Mouse (Mus musculus) neural tube, embryonic 14.5 days (tissue): Measurements from ENCODE around the gene Agxt. TPM values are rescaled to one million over a fixed set of nuclear protein-coding genes. Genes with fewer than 3 reads are reported as not detected.

Experiments used
- ATAC-seq: fragments of 200-750 bp; cut with Nextera tagmentation; 2 replicates; pipeline ENCODE4 v1.8.0; 2017; ENCODE audit warnings: low read depth, mild to moderate bottlenecking, moderate TSS enrichment, moderate library complexity
- H3K27ac ChIP-seq: fragments of 300-500 bp; sonication (generic); 2 replicates; pipeline ENCODE4 v1.5.1; 2014; ENCODE audit warnings: low read depth, mild to moderate bottlenecking, control low read depth, low read length, moderate library complexity, mixed read lengths
- H3K27me3 ChIP-seq: fragments of 300-500 bp; sonication (generic); 2 replicates; pipeline ENCODE4 v1.6.1; 2014; ENCODE audit warnings: low read length; ENCODE audit not compliant: control insufficient read depth, insufficient read depth
- H3K36me3 ChIP-seq: fragments of 300-500 bp; sonication (generic); 2 replicates; pipeline ENCODE4 v1.6.1; 2014; ENCODE audit warnings: low read length, mixed read lengths; ENCODE audit not compliant: control insufficient read depth, insufficient read depth
- H3K4me1 ChIP-seq: fragments of 300-500 bp; sonication (generic); 2 replicates; pipeline ENCODE4 v1.6.1; 2014; ENCODE audit warnings: low read length; ENCODE audit not compliant: control insufficient read depth, insufficient read depth
- H3K4me2 ChIP-seq: fragments of 300-500 bp; sonication (generic); 2 replicates; pipeline ENCODE4 v1.6.1; 2014; ENCODE audit warnings: mild to moderate bottlenecking, low read depth, low read length, control low read depth
- H3K4me3 ChIP-seq: fragments of 300-500 bp; sonication (generic); 2 replicates; pipeline ENCODE4 v1.5.1; 2014; ENCODE audit warnings: low read depth, low read length, control low read depth, mixed read lengths
- H3K9ac ChIP-seq: fragments of 300-500 bp; sonication (generic); replicated peaks from 2 replicates; pipeline ENCODE4 v1.6.1; 2014; ENCODE audit warnings: low read depth, mild to moderate bottlenecking, control low read depth, low read length, mixed read lengths
- H3K9me3 ChIP-seq: fragments of 300-500 bp; sonication (generic); 2 replicates; pipeline ENCODE4 v1.6.1; 2016; ENCODE audit warnings: low read length; ENCODE audit not compliant: control insufficient read depth
- WGBS: fragments of 180-500 bp; shearing (Covaris S2); extraction: QIAGEN DNeasy Blood & Tissue Kit; methylation state at CpG from one replicate; pipeline ENCODE4 v1.1.7; 2014; 5-methylcytosine and 5-hydroxymethylcytosine counted together
- polyA plus RNA-seq: library from polyadenylated mRNA; unstranded; fragments of >200 nt; fragmentation: Nextera tagmentation; extraction: Ambion mirVana; gene quantifications from 2 replicates; pipeline ENCODE4 v1.2.1, GENCODE M21; 2014

Gene Agxt
- polyA plus RNA-seq, 1 experiment from 2014 or later: not detected

DNA sequence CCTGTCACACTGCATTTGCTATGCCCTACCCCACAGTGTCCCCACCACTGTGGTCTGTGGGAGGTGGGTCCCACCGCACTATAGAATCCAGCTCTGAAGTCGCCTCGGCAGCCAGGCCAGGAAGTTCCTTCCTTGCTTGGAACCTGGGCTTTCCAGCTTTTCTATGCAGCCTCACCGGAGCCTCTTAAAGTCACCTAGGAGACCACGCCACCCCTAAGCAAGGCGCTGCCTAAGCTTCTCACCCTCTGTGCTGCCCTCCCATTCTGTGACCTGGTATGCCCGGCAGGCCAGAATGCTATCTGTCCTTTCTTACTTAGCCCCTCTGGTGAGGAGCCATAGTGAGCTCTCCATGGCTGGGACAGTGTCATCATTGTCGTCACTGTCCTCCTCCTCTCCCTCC is 26.3 kb downstream of the Agxt start:
- Histone ChIP-seq H3K27ac (no peak overlapping the region), H3K9me3 (no peaks in the 10 kb centered on the region), H3K27me3 (no peaks in the 10 kb centered on the region), H3K36me3 (no peaks in the 10 kb centered on the region), H3K4me2 (no peak overlapping the region), H3K4me1 (no peaks in the 10 kb centered on the region), H3K9ac (no peak overlapping the region), H3K4me3 (no peak overlapping the region)
- WGBS: 79% methylated on average over 8 of the region's 8 CpGs
- ATAC-seq: no peak

DNA sequence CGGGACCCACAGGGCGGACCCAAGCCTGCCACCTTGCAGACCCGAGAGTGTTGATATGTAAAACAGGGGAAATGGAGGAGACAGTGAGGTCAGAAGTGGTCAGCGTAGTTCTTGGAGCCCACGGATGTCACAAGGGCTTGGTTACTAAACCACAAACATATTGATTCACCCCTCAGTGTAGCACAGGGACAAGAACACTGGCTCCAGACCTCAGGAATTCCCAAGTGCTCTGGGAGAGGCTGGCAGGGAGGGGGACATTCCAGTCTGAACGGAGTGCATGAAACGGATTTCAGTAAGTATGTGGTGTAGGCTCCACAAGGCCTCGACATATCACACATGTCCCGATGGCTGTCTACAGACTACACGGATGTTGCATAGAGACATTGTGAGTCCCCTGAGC is 26.9 kb downstream of the Agxt start:
- Histone ChIP-seq H3K4me2 (no peak overlapping the region), H3K27me3 (no peaks in the 10 kb centered on the region), H3K9me3 (no peaks in the 10 kb centered on the region), H3K36me3 (no peaks in the 10 kb centered on the region), H3K4me1 (no peaks in the 10 kb centered on the region), H3K27ac (no peak overlapping the region), H3K4me3 (no peak overlapping the region), H3K9ac (no peak overlapping the region)
- WGBS: 87% methylated on average over 10 of the region's 10 CpGs
- no peak for ATAC-seq

DNA sequence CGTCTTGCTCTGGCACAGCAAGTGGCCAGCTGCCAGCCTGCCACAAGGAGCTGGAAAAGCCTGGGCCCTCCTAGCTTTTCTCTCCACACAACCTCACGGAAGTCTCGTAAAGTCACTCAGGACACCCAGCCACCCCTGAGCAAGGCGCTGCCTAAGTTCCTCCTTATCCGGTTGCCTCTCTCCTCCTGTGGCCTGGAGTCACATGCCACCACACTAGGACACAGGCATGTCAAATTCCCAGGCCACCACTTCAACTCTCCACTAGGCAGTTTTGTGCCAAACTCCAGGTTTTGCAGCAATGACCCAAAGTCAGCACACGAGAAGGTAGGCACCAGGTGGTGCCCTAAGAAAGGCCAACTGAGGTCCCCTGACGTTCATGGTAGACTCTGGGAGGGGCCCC is 27.5 kb downstream of the Agxt start:
- Histone ChIP-seq H3K4me2 (no peak overlapping the region), H3K27ac (no peak overlapping the region), H3K4me3 (no peak overlapping the region), H3K9ac (no peak overlapping the region), H3K36me3 (no peaks in the 10 kb centered on the region), H3K27me3 (no peaks in the 10 kb centered on the region), H3K9me3 (no peaks in the 10 kb centered on the region), H3K4me1 (no peaks in the 10 kb centered on the region)
- ATAC-seq: no peak
- WGBS: 84% methylated on average over 7 of the region's 7 CpGs

DNA sequence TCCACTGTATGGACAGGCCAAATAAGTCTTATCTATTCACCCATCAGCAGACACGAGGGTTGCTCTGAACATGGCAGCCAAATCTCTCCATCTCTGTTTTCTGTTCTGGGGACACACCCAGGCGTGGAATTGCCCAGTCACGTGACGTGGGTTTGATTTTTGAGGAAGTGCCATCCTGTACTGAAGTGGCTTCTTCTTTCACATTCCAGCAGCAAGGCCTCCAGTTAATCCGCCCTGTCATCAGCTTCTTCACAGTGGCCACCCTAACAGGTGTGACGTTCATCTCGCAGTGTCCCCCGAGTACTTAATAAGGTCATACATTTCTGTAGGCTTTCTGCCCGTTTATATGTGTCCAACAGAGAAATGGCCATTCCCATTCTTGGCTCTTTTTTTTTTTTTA is 30.4 kb downstream of the Agxt start:
- H3K4me3 ChIP-seq: no peak overlapping the region
- no peaks in the 10 kb centered on the region for H3K4me1 ChIP-seq
- no peak for ATAC-seq
- no peaks in the 10 kb centered on the region for H3K9me3 ChIP-seq
- no peaks in the 10 kb centered on the region for H3K36me3 ChIP-seq
- no peaks in the 10 kb centered on the region for H3K27me3 ChIP-seq
- H3K27ac ChIP-seq: no peak overlapping the region
- H3K9ac ChIP-seq: no peak overlapping the region
- no peak overlapping the region for H3K4me2 ChIP-seq
- WGBS: 86% methylated on average over 9 of the region's 9 CpGs

DNA sequence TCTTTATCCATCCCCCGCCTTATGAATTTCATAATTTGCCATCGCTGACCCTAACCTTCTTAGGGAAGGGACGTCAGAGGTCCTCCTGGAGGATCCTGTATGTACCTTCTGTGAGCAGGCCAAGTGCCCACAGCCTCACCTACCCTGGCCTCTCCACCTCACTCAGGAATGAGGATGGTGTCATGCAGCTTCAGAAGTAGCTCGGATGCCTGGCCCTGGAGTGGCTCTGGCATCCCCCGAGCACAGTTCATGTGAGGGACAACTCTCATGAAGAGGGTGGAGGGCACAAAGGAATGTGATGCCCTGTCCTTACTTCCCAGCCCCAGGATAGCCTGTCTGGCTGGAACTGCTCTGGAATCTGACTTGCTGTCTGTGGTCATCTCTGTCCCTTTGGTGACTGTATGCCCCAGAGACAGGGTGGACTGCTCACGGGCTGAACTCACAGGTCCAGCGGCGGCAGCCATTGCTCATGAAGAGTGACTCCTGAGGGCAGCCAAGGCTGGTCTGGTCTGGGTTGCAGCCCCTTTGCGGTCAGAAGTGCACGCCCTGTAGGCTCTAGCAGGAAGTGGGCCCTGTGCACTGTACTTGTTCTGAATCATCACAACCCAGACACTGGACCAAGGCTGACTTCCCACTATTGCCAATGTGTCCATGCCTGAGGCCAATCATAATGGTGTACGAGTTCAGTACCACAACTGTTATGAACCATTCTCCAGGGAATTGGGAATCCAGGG is 31.5 kb downstream of the Agxt start:
- H3K9me3 ChIP-seq: no peaks in the 10 kb centered on the region
- no peak overlapping the region for H3K9ac ChIP-seq
- H3K4me2 ChIP-seq: no peak overlapping the region
- H3K27ac ChIP-seq: no peak overlapping the region
- ATAC-seq: no peak
- 90% methylated on average over 11 of the region's 11 CpGs for WGBS
- H3K36me3 ChIP-seq: no peaks in the 10 kb centered on the region
- no peaks in the 10 kb centered on the region for H3K27me3 ChIP-seq
- no peaks in the 10 kb centered on the region for H3K4me1 ChIP-seq
- no peak overlapping the region for H3K4me3 ChIP-seq

DNA sequence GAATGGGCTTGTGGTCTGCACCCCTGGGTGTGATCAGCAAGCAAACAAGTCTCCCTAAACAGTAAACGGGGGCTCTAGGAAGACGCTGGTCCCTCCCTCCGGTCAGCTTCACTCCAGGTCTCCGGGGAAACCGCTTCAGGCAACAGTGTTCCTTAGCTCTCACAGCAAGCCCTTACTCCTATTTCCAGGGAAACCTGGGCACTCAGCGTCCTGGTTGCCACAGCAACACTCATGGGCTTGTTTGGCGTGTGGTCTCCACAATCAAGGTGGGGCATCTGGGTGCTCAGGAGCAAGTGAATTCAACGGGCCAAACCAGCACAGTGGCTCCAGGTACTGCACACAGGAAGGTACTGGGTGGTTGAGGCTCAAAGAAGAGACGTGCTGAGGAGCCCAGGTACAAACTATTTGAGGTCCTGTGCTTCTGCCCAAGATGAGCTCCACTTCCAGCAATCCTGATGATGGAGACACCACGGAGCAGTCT is 33.3 kb downstream of the Agxt start, which contains the start of gene Crocc2:
TSS of gene Crocc2 (plus strand) at position 431 of the 481 bp plus-strand sequence.
- 41% methylated on average over 10 of the region's 10 CpGs for WGBS

DNA sequence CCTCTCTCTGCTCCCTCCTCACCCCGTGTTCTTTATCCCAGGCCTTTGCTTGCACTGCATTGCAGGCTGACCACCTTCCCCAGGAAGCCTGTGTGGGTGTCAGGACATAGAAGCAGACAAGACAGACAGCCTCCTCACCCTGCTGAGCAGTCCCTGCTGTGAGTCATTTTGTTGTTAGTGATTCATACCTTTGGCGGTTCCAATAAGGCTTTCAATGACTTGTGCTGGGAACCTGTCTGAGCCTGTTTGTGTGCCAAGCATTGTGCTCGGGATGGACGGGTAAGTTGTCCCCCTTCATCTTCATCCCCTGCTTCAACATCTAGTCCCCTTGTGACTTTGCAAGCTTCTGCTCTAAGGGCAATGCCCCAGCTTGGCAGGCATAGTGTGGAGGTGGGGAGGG is 38.6 kb downstream of the Agxt start:
- 79% methylated on average over 4 of the region's 4 CpGs for WGBS
- Histone ChIP-seq H3K9me3 (no peaks in the 10 kb centered on the region), H3K27ac (no peak overlapping the region), H3K4me1 (peaks cover 10% of the 10 kb centered on the region), H3K9ac (no peak overlapping the region), H3K4me2 (no peak overlapping the region), H3K4me3 (no peak overlapping the region), H3K27me3 (0 out of 2 replicates have a peak, but pooled peaks cover 3% of the 10 kb centered on the region), H3K36me3 (no peaks in the 10 kb centered on the region)
- ATAC-seq: no peak

More for the DNA sequence above, 33.3 kb downstream of the Agxt start, which contains the start of gene Crocc2:
- no peak within 1 kb of the TSS for H3K4me3 ChIP-seq
- H3K27ac ChIP-seq: no peak within 1 kb of the TSS
- no peaks in the 10 kb centered on the region for H3K27me3 ChIP-seq
- ATAC-seq: peak; percentile 17; the same call in 1 of the 2 replicates
- H3K9me3 ChIP-seq: no peaks in the 10 kb centered on the region
- H3K9ac ChIP-seq: no peak within 1 kb of the TSS
- no peak within 1 kb of the TSS for H3K4me2 ChIP-seq
- no peaks in the 10 kb centered on the region for H3K4me1 ChIP-seq
- H3K36me3 ChIP-seq: no peaks in the 10 kb centered on the region

DNA sequence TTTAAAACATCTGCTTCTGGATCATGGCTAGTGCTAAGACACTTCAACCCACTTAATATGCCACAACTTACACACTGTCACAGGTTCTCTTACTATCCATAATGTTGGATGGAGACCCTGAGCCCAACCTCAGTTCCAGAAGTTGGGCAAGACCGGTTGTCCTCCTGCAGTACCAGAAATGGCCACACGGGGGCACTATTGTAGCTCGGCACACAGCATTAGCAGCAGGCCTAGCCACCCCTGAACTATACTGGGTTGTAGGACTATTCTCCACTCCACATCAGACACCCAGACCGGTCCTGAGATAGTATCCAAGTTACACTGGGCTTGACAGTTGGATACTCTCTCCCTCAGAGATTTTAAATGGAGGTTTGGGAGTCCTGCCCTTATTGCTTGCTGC is 39.4 kb downstream of the Agxt start:
- peaks cover 10% of the 10 kb centered on the region for H3K4me1 ChIP-seq
- 0% methylated on average over 4 of the region's 4 CpGs for WGBS
- H3K36me3 ChIP-seq: no peaks in the 10 kb centered on the region
- H3K27ac ChIP-seq: no peak overlapping the region
- H3K27me3 ChIP-seq: 0 out of 2 replicates have a peak, but pooled peaks cover 3% of the 10 kb centered on the region
- no peaks in the 10 kb centered on the region for H3K9me3 ChIP-seq
- peak; percentile 80 for ATAC-seq
- no peak overlapping the region for H3K9ac ChIP-seq
- no peak overlapping the region for H3K4me2 ChIP-seq
- no peak overlapping the region for H3K4me3 ChIP-seq

DNA sequence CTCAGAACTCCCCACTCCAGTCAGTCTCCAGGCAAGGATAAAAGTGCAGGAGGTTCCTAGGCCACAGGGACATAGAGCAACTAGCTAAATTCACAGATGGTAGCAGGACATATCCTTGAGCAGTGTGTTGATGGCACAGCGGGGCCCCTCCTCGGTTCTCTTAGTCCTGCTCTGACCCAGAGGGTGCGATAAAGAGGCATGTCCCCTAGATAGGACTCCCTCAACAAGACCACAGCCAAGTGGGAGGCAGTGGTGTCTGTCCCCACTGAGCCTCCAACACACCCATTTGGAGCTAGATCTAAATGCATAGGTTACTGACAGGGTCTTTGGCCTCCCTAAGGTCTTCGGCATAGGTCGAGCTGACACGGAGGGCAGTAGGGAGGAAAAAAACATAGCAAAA is 40.8 kb downstream of the Agxt start:
- Histone ChIP-seq H3K9ac (peak overlapping the region; percentile 55; the same call in 1 of the 2 replicates), H3K27ac (no peak overlapping the region), H3K36me3 (no peaks in the 10 kb centered on the region), H3K4me1 (peaks cover 10% of the 10 kb centered on the region), H3K9me3 (no peaks in the 10 kb centered on the region), H3K27me3 (0 out of 2 replicates have a peak, but pooled peaks cover 3% of the 10 kb centered on the region), H3K4me3 (no peak overlapping the region), H3K4me2 (peak overlapping the region; percentile 90; the same call in 1 of the 2 replicates)
- ATAC-seq: 0 out of 2 replicates have a peak, but pooled peaks have one; percentile 10
- 15% methylated on average over 6 of the region's 6 CpGs for WGBS
